Mouse (Mus musculus) kidney, adult 11 months (tissue): Measurements from ENCODE around the gene 2510009E07Rik.

ENCODE experiments used
- DNase-seq: peaks from one replicate; pipeline ENCODE4 v3.0.0; 2022

The 2510009E07Rik gene

GRCm38 (mm10) chr16:21631815-21632222, 62.6 kb downstream of the 2510009E07Rik start:
- no peak for DNase-seq

GRCm38 (mm10) chr16:21630614-21631013, 63.9 kb downstream of the 2510009E07Rik start:
- no peak for DNase-seq

DNA sequence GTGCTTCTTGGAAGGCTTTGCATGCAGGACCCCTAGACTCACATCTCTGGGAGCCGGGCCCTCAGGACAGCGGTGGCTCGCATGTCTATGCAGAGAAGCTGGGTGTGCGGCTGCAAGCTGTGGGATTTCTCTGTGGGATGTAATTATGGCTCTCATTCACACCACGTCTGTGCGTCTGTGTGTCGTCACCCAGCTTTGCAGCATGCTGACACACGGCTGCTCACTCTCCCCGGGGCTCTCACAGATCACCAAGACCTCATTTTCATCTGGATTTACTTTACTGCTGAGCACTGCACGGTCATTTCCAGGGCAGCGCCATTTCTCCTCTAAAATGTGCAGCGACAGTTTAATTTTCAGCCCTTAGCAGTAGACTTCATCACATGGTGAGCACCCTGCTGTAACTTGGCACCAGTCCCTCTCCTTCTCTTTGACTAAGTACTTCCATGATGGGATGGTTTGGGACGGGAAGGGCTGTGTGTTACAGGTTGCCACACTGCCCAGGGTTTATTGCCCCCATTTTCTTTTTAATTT, 66.3 kb downstream of the 2510009E07Rik start:
- DNase-seq: no peak

- DNase-seq: no peak
Measured at GRCm38 (mm10) chr16:21627248-21627647, 67.2 kb downstream of the 2510009E07Rik start.

DNA sequence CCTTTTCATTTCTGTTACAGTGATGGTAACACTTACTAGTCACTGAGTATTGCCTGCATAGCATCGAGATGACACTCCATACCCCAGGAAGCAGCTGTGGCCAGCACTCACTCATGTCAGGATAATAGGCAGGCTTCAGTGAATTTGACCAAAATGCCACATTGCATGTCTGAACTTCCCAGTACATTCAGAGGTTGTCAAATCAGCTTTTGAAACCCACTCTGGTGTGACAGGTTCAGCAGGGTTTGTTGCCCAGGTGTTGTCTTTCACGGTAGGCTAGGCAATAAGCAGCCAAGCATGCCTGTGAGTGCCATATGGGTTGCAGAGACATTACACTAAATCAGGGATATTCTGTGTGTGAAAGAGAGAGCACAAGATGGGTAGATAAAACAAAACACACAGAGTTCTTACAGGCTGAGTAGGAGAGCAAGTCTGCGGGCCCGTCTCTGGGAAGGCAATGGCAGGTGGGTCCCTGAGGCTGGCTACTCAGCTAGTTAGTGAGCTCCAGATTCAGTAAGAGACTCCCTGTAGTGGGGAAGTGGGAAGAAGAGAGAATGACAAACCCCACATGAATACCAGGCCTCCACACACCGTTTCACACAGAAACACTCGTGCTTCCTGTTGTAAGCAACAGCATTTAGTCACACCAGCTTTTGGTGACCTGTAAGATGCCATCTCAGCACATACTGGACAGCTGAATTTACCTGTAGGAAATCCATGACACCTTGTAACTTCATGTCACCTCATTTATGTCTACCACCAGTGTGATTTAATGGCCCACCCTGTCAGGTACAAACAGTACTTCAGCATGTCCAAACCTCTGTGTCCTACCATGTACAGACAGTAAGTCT, 68.5 kb downstream of the 2510009E07Rik start:
- no peak for DNase-seq

DNA sequence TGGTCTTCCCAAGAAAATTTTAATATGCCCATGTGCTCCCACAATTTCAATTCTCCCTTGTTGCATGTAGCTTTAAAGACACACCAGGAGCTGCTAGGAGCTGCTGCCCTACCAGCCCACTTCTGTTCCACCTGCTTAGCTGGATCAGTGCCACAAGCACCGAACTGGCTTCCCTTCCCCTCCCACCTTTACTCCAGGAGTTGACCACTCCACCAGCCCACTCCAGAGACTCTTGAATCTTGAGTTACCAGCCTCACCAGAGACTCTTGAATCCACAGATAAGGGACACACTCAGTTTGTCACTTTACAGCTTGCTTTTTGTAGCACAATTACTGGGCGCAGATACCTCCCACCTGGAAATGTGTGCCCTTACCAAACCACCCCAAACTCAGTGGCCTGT, 73.8 kb downstream of the 2510009E07Rik start:
- DNase-seq: no peak

GRCm38 (mm10) chr16:21615802-21616201, 78.7 kb downstream of the 2510009E07Rik start:
- DNase-seq: no peak

GRCm38 (mm10) chr16:21610473-21610872, 84.0 kb downstream of the 2510009E07Rik start:
- DNase-seq: no peak

- no peak for DNase-seq
Measured at GRCm38 (mm10) chr16:21608176-21608865, 86.1 kb downstream of the 2510009E07Rik start.

DNA sequence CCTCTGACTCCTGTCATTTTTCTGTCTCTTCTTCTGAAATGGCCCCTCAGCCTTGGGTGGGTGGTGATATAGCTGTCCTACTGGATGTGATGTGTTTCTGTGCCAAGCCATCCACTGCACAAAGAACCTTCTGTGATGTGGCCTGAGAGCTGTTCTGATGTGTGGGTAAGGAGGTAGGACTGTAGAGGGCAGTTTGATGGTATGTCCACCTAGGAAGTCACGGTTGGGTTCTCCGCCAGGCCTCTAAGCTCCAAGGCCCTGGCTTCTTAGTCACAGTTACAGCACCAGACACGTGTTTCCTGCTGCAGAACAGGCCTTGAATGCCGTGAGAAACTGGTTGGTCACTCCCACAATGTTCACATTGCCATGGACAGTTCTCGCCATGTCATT, 86.8 kb downstream of the 2510009E07Rik start:
- DNase-seq: no peak

- no peak for DNase-seq
Measured at GRCm38 (mm10) chr16:21607021-21607650, 87.3 kb downstream of the 2510009E07Rik start.

DNA sequence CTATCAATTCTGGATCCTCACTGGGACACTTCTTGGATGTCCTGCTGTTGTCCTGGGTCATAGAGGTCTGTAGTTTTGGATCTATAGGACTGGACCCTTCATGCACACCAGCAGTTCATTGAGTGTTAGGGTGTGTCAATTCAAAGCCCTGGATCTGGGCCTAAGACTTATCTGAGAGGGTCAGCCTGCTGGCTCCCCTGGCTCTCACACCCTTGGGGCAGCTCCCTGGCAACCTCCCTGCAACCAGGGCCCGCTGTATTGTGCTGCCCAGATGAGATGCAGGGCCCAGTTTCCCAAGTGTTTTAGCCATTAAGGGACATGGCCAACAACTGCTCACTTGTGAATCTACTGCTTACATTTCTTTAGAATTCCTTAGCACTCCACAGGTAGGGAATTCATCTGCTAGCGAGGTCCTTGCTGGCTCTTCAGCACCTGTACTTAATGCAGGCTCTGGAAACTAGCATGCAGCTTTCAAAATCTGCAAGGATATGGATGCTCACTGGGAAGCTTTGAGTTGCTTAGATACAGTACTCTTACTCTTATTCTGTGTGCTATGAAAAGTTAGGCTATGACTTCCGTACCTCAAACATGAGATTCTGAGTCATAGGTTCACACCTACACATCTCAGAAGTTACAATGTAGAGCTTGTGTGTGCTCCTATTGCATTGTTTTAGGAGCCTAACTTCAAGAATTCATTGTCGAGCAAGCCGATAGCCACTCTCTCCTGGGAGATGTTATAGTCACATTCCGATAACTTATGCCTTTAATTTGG, 88.0 kb downstream of the 2510009E07Rik start:
- no peak for DNase-seq

DNA sequence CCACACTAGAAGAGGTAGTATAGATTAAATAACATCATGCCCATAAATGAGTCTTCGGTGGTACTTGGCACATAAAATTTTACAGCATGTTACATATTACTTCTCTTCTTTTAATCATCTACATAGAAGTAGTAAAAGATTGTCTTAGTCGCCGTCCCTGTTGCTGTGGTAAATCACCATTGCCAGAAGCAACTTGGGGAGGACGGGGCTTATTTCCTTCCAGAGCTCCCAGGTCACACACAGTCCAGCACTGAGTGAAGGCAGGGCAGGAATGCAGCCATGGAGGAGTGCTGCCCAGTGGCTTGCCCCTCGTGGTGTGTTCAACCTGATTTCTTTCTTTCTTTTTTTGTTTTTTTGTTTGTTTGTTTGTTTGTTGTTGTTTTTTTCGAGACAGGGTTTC, 90.1 kb downstream of the 2510009E07Rik start:
- peak; percentile 59 for DNase-seq
